Mouse (Mus musculus) liver, embryonic 16.5 days (tissue): ENCODE data around the gene Atp6v0d1. TPM values are rescaled to one million over a fixed set of nuclear protein-coding genes. Genes with fewer than 3 reads are reported as not detected.
A peak's percentile ranks its signal among the peaks of the same experiment; 100 is the strongest.

Source experiments
- ATAC-seq: fragments of 200-750 bp; cut with Nextera tagmentation; 2 replicates; pipeline ENCODE4 v1.8.0; 2017; ENCODE audit warnings: low read depth, mild to moderate bottlenecking, moderate number of reproducible peaks, moderate library complexity
- H3K27ac ChIP-seq: fragments of 300-500 bp; sonication (generic); 2 replicates; pipeline ENCODE4 v1.5.1; 2014; ENCODE audit warnings: mild to moderate bottlenecking, low read length
- H3K27me3 ChIP-seq: fragments of 300-500 bp; sonication (generic); 2 replicates; pipeline ENCODE4 v1.6.1; 2014; ENCODE audit warnings: low read depth, low read length, mixed read lengths; ENCODE audit not compliant: control insufficient read depth, insufficient read depth
- H3K36me3 ChIP-seq: fragments of 300-500 bp; sonication (generic); 2 replicates; pipeline ENCODE4 v1.6.1; 2014; ENCODE audit warnings: mild to moderate bottlenecking; ENCODE audit not compliant: control insufficient read depth, insufficient read depth
- H3K4me1 ChIP-seq: fragments of 300-500 bp; sonication (generic); 2 replicates; pipeline ENCODE4 v1.6.1; 2014; ENCODE audit warnings: low read depth, low read length, mixed read lengths; ENCODE audit not compliant: control insufficient read depth
- H3K4me2 ChIP-seq: fragments of 300-500 bp; sonication (generic); 2 replicates; pipeline ENCODE4 v1.6.1; 2014; ENCODE audit warnings: low read depth, low read length, mixed read lengths
- H3K4me3 ChIP-seq: fragments of 300-500 bp; sonication (generic); 2 replicates; pipeline ENCODE4 v1.5.1; 2014; ENCODE audit warnings: low read depth, mild to moderate bottlenecking, low read length
- H3K9ac ChIP-seq: fragments of 300-500 bp; sonication (generic); 2 replicates; pipeline ENCODE4 v1.6.1; 2014; ENCODE audit warnings: low read depth, low read length
- H3K9me3 ChIP-seq: fragments of 300-500 bp; sonication (generic); replicated peaks from 2 replicates; pipeline ENCODE4 v1.6.1; 2016; ENCODE audit warnings: low read length; ENCODE audit not compliant: control insufficient read depth
- WGBS: fragments of 180-500 bp; shearing (Covaris S2); extraction: QIAGEN DNeasy Blood & Tissue Kit; methylation state at CpG from one replicate; pipeline ENCODE4 v1.1.7; 2014; ENCODE audit not compliant: insufficient replicate concordance; 5-methylcytosine and 5-hydroxymethylcytosine counted together
- polyA plus RNA-seq: library from polyadenylated mRNA; unstranded; fragments of >200 nt; fragmentation: Nextera tagmentation; extraction: Ambion mirVana; gene quantifications from 2 replicates; pipeline ENCODE4 v1.2.1, GENCODE M21; 2015

Gene Atp6v0d1
- polyA plus RNA-seq, 1 experiment from 2014 or later: 51.0 TPM

DNA sequence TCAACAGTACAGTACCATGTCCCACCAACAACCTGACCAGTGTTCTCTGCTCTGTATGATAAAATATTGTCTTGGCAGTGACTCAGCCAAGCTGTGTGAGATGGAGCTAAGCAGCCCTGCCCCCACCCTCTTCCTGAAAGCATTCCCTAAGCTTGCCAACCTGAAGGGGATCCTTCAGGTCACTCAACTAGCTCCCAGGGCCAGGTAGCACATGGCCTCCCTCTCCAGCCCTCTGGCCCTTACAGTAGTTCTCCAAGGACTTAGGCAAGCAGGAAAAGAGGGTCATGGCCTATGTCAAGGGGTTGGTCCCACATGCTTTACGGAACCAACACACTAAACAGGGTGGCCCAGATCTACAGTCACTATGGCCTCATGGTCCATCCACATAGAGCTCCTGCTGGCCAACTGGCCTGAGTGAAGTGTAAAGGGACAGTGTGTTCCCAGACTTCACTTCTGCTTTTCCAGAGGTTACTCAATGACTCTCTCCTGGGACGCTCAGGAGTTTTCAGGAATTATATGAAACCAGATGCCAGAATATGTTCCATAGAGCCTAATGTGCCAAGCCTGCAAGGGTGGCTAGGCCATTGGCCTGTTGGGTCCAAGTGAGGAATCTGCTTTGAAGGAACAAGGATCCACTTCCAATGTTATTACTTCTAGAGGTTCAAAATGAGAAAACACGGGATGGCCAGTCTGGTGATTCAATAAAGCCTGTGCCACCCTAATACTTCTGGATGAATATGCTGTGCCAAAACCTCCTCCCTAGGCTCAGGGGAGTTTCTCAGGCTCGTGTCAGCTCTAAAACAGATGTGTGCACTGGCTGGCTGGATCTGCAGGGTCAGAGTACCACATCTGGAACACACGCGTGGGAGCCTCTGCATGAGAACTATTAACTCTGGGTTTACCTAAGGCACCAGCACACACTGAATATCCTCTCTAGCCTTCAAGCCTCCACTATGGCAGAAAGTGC is 19.2 kb downstream of the Atp6v0d1 start:
- 82% methylated on average over 6 of the region's 6 CpGs for WGBS
- no peak overlapping the region for H3K9ac ChIP-seq
- no peak for ATAC-seq

GRCm38 (mm10) chr8:105545249-105545648 is 20.6 kb downstream of the Atp6v0d1 start:
- Histone ChIP-seq H3K9ac (no peak overlapping the region), H3K9me3 (no peaks in the 10 kb centered on the region), H3K27ac (0 out of 2 replicates have a peak overlapping the region, but pooled peaks have one; percentile 67), H3K4me2 (no peak overlapping the region), H3K4me1 (peaks cover 51% of the 10 kb centered on the region), H3K27me3 (no peaks in the 10 kb centered on the region), H3K4me3 (no peak overlapping the region), H3K36me3 (no peaks in the 10 kb centered on the region)
- WGBS: 75% methylated on average over 3 of the region's 3 CpGs
- no peak for ATAC-seq

More for the DNA sequence above, 19.2 kb downstream of the Atp6v0d1 start:
- H3K27me3 ChIP-seq: no peaks in the 10 kb centered on the region
- no peak overlapping the region for H3K4me2 ChIP-seq
- H3K36me3 ChIP-seq: no peaks in the 10 kb centered on the region
- H3K4me1 ChIP-seq: peaks cover 44% of the 10 kb centered on the region
- no peak overlapping the region for H3K4me3 ChIP-seq
- H3K9me3 ChIP-seq: no peaks in the 10 kb centered on the region
- H3K27ac ChIP-seq: no peak overlapping the region

GRCm38 (mm10) chr8:105544544-105545205 is 21.2 kb downstream of the Atp6v0d1 start:
- Histone ChIP-seq H3K4me2 (no peak overlapping the region), H3K9me3 (no peaks in the 10 kb centered on the region), H3K9ac (peak overlapping the region; percentile 15; the same call in 1 of the 2 replicates), H3K27me3 (no peaks in the 10 kb centered on the region), H3K4me1 (peaks cover 51% of the 10 kb centered on the region), H3K4me3 (no peak overlapping the region), H3K27ac (peak overlapping the region; percentile 67), H3K36me3 (no peaks in the 10 kb centered on the region)
- 64% methylated on average over 7 of the region's 7 CpGs for WGBS
- ATAC-seq: no peak

- H3K9ac ChIP-seq: peak overlapping the region; percentile 28; the same call in 1 of the 2 replicates
- H3K4me3 ChIP-seq: no peak overlapping the region
- H3K9me3 ChIP-seq: no peaks in the 10 kb centered on the region
- no peak overlapping the region for H3K4me2 ChIP-seq
- peaks cover 51% of the 10 kb centered on the region for H3K4me1 ChIP-seq
- H3K36me3 ChIP-seq: peaks cover 6% of the 10 kb centered on the region; the same call in 1 of the 2 replicates
- ATAC-seq: no peak
- no peaks in the 10 kb centered on the region for H3K27me3 ChIP-seq
- 13% methylated on average over 1 of the region's 1 CpGs for WGBS
- H3K27ac ChIP-seq: peak overlapping the region; percentile 67
These were observed 22.1 kb downstream of the Atp6v0d1 start for GRCm38 (mm10) chr8:105543703-105544102.

DNA sequence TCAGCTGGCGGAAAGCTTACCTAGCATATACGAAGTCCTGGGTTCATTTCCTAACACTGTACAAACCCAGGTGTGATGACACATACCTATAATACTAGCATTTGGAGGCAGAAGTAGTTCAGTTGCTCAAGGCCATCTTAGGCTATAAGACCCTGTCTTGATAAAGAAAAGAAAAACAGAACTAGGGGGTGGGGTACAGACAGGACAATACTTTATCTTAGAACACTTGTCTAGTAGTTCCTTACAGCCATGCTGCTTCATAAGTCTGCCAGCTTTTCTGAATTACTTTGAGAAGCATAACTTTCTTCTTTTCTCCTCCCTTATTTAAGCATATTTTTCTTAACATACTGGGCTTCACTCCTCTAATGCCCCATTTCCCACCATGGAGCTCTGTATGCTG is 23.0 kb downstream of the Atp6v0d1 start:
- H3K27me3 ChIP-seq: no peaks in the 10 kb centered on the region
- H3K36me3 ChIP-seq: peaks cover 12% of the 10 kb centered on the region
- no peak overlapping the region for H3K4me3 ChIP-seq
- no peak overlapping the region for H3K9ac ChIP-seq
- H3K4me1 ChIP-seq: peaks cover 51% of the 10 kb centered on the region
- peak; percentile 46; the same call in 1 of the 2 replicates for ATAC-seq
- H3K27ac ChIP-seq: peak overlapping the region; percentile 72
- H3K4me2 ChIP-seq: peak overlapping the region; percentile 45
- no peaks in the 10 kb centered on the region for H3K9me3 ChIP-seq
- 59% methylated on average over 2 of the region's 2 CpGs for WGBS

GRCm38 (mm10) chr8:105542032-105542656 is 23.7 kb downstream of the Atp6v0d1 start:
- WGBS: 26% methylated on average over 3 of the region's 3 CpGs
- H3K4me3 ChIP-seq: no peak overlapping the region
- H3K27me3 ChIP-seq: no peaks in the 10 kb centered on the region
- H3K4me2 ChIP-seq: peak overlapping the region; percentile 45
- H3K27ac ChIP-seq: peak overlapping the region; percentile 90
- peaks cover 51% of the 10 kb centered on the region for H3K4me1 ChIP-seq
- no peak overlapping the region for H3K9ac ChIP-seq
- H3K36me3 ChIP-seq: peaks cover 18% of the 10 kb centered on the region
- peak; percentile 85 for ATAC-seq
- H3K9me3 ChIP-seq: no peaks in the 10 kb centered on the region

- 89% methylated on average over 4 of the region's 4 CpGs for WGBS
- H3K4me2 ChIP-seq: no peak overlapping the region
- no peak for ATAC-seq
- H3K27ac ChIP-seq: no peak overlapping the region
- peaks cover 18% of the 10 kb centered on the region for H3K36me3 ChIP-seq
- no peaks in the 10 kb centered on the region for H3K9me3 ChIP-seq
- no peak overlapping the region for H3K9ac ChIP-seq
- H3K4me1 ChIP-seq: peaks cover 33% of the 10 kb centered on the region
- no peaks in the 10 kb centered on the region for H3K27me3 ChIP-seq
- H3K4me3 ChIP-seq: no peak overlapping the region
These were observed 26.9 kb downstream of the Atp6v0d1 start for GRCm38 (mm10) chr8:105538940-105539339.

- Histone ChIP-seq H3K9me3 (no peaks in the 10 kb centered on the region), H3K36me3 (peaks cover 18% of the 10 kb centered on the region), H3K27ac (no peak overlapping the region), H3K4me3 (no peak overlapping the region), H3K9ac (no peak overlapping the region), H3K4me2 (no peak overlapping the region), H3K4me1 (peaks cover 33% of the 10 kb centered on the region), H3K27me3 (no peaks in the 10 kb centered on the region)
- no peak for ATAC-seq
- WGBS: 85% methylated on average over 6 of the region's 6 CpGs
These were observed 28.7 kb downstream of the Atp6v0d1 start for GRCm38 (mm10) chr8:105537011-105537677.
